Mouse (Mus musculus) heart, postnatal 0 days (tissue): ENCODE measurements around the gene Rpl36al.

Experiments
- CTCF ChIP-seq: IDR thresholded peaks from 2 replicates; pipeline ENCODE4 v1.5.1; 2016; ENCODE audit warnings: antibody characterized with exemption, control low read depth, low read depth
- EP300 ChIP-seq: IDR thresholded peaks from 2 replicates; pipeline ENCODE4 v1.6.1; 2016; ENCODE audit warnings: antibody characterized with exemption, low read depth

DNA sequence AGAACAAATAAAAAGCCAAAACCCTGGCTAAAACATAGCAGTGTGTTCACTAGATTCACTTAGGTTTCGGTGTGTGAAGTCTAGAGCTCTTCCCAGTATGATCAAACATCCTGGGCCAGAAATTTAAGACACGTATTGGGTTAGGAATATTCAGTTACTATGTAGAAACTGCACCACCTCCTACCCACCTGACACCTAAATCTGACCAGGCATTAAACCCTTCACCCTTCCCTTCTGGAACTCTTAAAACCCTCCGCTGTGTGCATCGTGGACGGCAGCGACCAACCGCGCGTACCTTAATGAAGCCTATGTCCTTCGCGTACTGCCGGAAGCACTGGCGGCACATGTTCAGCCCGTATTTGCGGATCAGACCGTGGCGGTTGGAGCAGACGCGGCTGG lies 25.5 kb downstream of the Rpl36al start:
- TF ChIP-seq CTCF (no peak), EP300 (no peak)
